Mouse (Mus musculus): ENCODE measurements around the gene Ank3. TPM values are rescaled to one million over a fixed set of nuclear protein-coding genes. Genes with fewer than 3 reads are reported as not detected.

The Ank3 gene
- polyA plus RNA-seq, 1 experiment, result not detected

DNA sequence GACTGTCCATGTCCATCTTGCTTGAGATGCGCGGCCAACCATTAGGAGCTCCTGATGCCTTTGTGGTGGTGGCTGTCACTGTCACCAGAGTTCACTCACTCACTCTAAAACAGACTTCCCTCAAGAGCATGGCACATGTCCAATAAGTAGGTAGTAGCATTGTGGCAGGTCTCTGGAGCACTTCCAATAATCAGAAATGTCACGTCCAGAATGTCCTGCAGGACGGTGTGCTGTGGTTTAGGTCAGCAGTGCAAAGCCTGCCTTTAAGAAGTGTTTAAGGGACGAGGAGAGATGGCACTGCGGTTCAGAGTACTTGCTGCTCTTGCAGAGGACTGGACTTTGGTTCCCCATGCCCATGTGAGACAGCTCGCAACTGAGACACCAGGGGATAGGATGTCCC, 433.0 kb downstream of the Ank3 start:
- no peak for TF ChIP-seq GATA1 (IDR thresholded peaks at IDR 0.05; ENCODE audit: low read length)

GRCm38 (mm10) chr10:69832241-69832640, 433.7 kb downstream of the Ank3 start:
- no peak for TF ChIP-seq GATA1 (IDR thresholded peaks at IDR 0.05; ENCODE audit: low read length)

GRCm38 (mm10) chr10:69832822-69833221, 434.2 kb downstream of the Ank3 start:
- no peak for TF ChIP-seq GATA1 (IDR thresholded peaks at IDR 0.05; ENCODE audit: low read length)

DNA sequence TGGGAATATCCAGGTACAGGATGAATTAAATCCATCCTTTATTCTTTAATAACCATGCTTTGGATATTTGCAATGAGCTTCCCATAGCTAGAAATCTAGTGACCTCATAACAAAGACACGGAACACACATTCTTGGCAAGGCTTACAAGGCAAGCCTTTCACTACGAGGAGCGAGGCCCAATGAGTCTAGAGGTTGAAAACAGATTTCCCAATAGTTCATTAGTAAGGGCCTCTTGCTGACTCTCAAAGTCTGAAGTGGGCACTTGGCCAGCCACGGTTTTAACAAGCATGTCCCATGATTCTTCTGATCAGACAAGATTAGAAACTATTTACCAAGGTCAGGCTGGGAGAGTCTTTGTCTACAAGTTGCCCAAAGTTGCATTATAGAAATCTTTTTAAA, 436.1 kb downstream of the Ank3 start:
- no peak for TF ChIP-seq GATA1 (IDR thresholded peaks at IDR 0.05; ENCODE audit: low read length)

- no peak for TF ChIP-seq GATA1 (IDR thresholded peaks at IDR 0.05; ENCODE audit: low read length)
Measured at GRCm38 (mm10) chr10:69845749-69846148, 447.2 kb downstream of the Ank3 start.

- TF ChIP-seq GATA1 (IDR thresholded peaks at IDR 0.05; ENCODE audit: low read length), result no peak
Measured at GRCm38 (mm10) chr10:69852366-69853091, 454.0 kb downstream of the Ank3 start.

DNA sequence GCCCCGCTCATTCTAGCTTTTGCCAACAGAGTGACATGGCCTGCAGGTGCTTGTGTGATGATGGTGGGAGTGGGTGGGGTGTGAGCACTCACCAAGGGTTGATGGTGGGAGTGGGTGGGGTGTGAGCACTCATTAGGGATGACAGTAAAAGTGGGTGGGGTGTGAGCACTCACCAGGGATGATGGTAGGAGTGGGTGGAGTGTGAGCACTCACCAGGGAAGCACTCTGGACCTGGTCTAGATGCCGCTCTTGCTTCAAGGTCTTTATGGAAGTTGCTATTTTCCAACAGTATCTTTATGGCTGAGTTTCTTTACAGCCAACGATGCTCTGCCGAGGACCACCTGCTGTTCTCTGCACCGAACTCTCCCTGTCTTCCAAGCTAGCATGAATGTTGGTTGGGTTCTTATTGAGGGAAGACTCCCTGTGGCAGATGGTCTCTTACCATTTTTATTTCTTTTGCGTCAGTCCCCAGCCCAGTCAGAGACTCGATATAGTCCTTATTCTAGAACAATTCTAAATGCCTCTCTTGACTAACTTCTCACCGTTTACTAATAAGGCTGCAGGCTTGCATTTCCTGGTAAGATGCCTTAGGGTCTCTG, 456.1 kb downstream of the Ank3 start:
- no peak for TF ChIP-seq GATA1 (IDR thresholded peaks at IDR 0.05; ENCODE audit: low read length)

DNA sequence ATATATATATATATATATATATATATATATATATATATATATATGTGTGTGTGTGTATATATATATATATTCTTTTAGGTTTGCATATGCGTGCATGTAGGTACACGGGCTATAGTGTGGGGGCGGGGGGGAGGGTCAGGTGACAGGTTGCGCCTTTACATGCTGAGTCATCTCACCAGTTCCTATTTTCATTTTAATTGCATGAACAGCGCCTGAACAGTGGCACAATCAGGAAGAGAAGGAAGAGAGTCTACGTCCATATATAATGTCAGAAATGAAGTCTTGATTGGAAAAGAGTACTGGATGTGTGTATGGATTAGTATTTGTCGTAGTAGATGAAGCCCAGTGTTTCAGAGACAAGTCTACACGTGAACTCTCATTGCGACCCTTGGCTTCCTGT, 459.4 kb downstream of the Ank3 start:
- TF ChIP-seq GATA1 (IDR thresholded peaks at IDR 0.05; ENCODE audit: low read length), result no peak

DNA sequence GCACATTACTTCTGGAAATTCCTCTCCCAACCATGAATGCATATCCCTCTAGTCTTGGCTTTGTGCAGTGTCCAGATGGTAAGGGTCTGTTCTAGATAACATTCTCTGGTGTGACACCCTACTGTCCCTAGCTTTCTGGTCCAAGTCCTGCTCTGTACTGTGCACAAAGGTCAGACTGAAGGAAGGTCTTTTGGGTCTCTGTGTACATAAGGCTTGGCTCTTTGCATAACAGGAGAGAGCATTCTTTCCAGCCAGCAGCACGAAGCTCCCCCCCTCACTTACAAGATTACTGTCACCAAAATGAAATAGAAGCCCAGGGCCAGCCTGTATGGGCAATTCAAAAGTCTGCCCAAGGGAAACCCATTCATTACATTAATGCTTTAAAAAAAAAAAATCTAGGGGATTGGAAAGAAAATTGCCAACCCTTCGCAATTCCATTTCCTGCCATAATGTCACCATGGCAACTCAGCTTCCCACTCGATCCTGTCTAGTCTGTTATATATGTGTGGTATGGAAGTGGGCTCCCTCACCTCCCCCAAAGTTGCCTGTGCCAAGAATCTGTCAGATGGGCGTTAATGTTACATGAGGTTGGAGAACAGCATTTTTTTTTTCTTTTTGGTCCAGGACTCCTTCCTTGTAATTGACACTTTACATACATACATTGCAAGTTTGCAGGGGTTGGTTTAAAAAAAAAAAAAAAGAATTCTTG, 460.5 kb downstream of the Ank3 start:
- TF ChIP-seq GATA1 (IDR thresholded peaks at IDR 0.05; ENCODE audit: low read length), result no peak

GRCm38 (mm10) chr10:69859848-69860479, 461.4 kb downstream of the Ank3 start:
- no peak for TF ChIP-seq GATA1 (IDR thresholded peaks at IDR 0.05; ENCODE audit: low read length)

- no peak for TF ChIP-seq GATA1 (IDR thresholded peaks at IDR 0.05; ENCODE audit: low read length)
Measured at GRCm38 (mm10) chr10:69862829-69863228, 464.3 kb downstream of the Ank3 start.

DNA sequence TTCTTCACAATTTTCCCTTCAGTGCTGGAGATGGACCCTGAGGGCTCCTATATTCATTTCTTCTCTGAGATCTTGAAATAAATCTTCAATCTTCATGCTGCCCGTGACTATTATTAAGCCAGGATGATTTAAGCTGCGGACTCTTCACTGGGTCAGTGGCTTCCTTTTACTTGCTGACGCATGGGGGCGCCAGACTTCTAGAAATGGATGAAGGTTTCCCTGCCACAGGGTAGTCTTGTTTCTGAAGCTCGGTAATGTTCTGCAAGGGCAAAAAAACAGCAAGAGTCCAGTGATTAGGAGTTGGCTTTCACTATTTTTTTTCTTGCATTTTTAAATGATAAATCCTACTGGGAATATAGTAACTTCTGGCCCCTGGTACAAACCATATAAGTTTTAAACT, 471.8 kb downstream of the Ank3 start:
- no peak for TF ChIP-seq GATA1 (IDR thresholded peaks at IDR 0.05; ENCODE audit: low read length)

GRCm38 (mm10) chr10:69870947-69871346, 472.4 kb downstream of the Ank3 start:
- TF ChIP-seq GATA1 (IDR thresholded peaks at IDR 0.05; ENCODE audit: low read length), result no peak

GRCm38 (mm10) chr10:69872182-69872741, 473.7 kb downstream of the Ank3 start:
- TF ChIP-seq GATA1 (IDR thresholded peaks at IDR 0.05; ENCODE audit: low read length), result no peak

- TF ChIP-seq GATA1 (IDR thresholded peaks at IDR 0.05; ENCODE audit: low read length), result no peak
Measured at GRCm38 (mm10) chr10:69872892-69873291, 474.3 kb downstream of the Ank3 start.

DNA sequence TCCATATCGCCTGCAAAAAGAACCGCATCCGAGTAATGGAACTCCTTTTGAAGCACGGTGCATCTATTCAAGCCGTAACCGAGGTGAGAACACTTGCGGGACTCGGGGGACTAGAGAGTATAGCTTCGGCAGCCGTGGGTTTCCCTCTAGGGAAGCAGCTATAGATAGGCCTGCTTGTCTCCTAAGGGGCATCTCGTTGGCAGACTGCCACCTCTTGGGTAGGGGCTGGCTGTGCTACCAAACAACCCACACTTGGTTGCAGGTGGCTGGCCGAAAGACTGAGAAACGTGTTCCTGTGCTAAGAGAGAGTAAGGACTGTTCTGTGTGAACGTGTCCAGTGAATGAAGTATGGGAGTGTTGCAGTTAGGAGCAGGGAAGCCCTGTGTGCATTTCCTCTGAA, 476.2 kb downstream of the Ank3 start:
- no peak for TF ChIP-seq GATA1 (IDR thresholded peaks at IDR 0.05; ENCODE audit: low read length)

Measured in G1E-ER4 (cell line).